7 mouse cellular contexts compared by ENCODE assay signal in the genomic region with DNA sequence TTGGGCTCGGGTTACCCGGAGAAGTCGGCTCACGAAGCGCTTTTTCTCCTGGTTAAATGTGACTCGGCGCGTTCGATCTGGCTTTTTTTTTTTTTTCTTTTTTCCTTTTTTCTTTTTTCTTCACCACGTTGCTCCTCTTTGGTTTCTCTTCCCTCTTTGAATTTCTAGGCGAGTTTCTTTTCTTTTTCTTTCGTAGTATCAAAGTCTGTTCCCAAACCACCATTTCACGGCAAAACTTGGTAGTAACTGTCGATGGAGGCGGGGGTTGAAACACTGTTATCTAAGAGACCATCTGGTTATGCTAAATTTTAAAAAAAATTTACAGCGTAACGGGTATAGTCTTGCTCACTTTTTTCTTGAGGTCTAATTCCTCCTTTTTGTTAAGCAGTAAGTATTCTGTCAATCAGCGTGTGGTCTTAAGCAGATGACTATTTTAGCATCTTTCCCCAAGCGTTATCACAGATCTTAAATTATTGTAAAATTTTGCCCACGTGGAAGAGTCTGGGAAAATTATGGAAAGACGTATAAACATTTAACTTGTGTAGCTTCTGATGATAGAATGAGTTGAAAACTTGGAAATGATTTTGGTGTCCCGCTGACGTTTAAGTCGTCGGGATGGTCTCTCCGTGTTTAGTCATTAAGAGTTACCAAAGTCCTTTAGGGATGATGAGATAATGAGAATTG. TPM values are rescaled to one million over a fixed set of nuclear protein-coding genes. Genes with fewer than 3 reads are reported as not detected.
A peak's percentile ranks its signal among the peaks of the same experiment; 100 is the strongest.
DNase-seq lines count a peak whose midpoint lies in the region; ATAC-seq and TF ChIP-seq lines count a peak whose summit lies in the region.

No protein-coding gene starts in this region.

- peak overlapping the region; percentile 96 for H3K4me3 ChIP-seq in megakaryocyte, embryonic 14.5 days (replicated peaks)
- peak overlapping the region; percentile 74 for H3K4me3 ChIP-seq in cortical plate, adult 2 months (ENCODE audit: insufficient read depth, low read length)
- peak overlapping the region; percentile 50 for H3K4me3 ChIP-seq in myocyte

- H3K79me2 ChIP-seq in myocyte (ENCODE audit: control insufficient read depth, insufficient read depth), result peaks cover 55% of the 10 kb centered on the region

- H3K4me1 ChIP-seq in megakaryocyte, embryonic 14.5 days, result peaks cover 54% of the 10 kb centered on the region
- H3K4me1 ChIP-seq in cortical plate, adult 2 months (ENCODE audit: control insufficient read depth, insufficient read depth, low read length), result peaks cover 4% of the 10 kb centered on the region; the same call in 1 of the 2 replicates

- DNase-seq in induced T-regulatory cell, adult 2 months (ENCODE audit: low read depth), result peak; percentile 67
- DNase-seq in frontal cortex, postnatal 10 days (ENCODE audit: low spot score in 2 of 2), result no peak

- TF ChIP-seq POLR2A in cortical plate, adult 2 months (IDR thresholded peaks at IDR 0.05; ENCODE audit: extremely low read depth, insufficient read depth, low read length), result no peak
- no peak for TF ChIP-seq POLR2A in myocyte (IDR thresholded peaks at IDR 0.05; ENCODE audit: insufficient read length, low read depth)

- H3ac ChIP-seq in myocyte (ENCODE audit: control insufficient read depth, insufficient read length), result peak overlapping the region; percentile 88

- no peaks in the 10 kb centered on the region for H3K27me3 ChIP-seq in megakaryocyte, embryonic 14.5 days (replicated peaks)
- H3K27me3 ChIP-seq in myocyte (ENCODE audit: control insufficient read depth, insufficient read depth, insufficient read length), result no peaks in the 10 kb centered on the region

- H3K4me2 ChIP-seq in myocyte (ENCODE audit: low read depth), result peak overlapping the region; percentile 75

- H3K36me3 ChIP-seq in megakaryocyte, embryonic 14.5 days (replicated peaks; ENCODE audit: low read length), result no peaks in the 10 kb centered on the region
- no peaks in the 10 kb centered on the region for H3K36me3 ChIP-seq in myocyte (ENCODE audit: control insufficient read depth, insufficient read depth)

- no peak for ATAC-seq in megakaryocyte, adult 5-6 weeks (ENCODE audit: poor library complexity, severe bottlenecking)
- no peak for ATAC-seq in activated CD4-positive, CD25-positive, alpha-beta regulatory T cell, adult 4 months

- no peak for TF ChIP-seq CTCF in cortical plate, adult 2 months (IDR thresholded peaks at IDR 0.05; ENCODE audit: extremely low read depth, insufficient read depth, low read length)

- peak overlapping the region; percentile 98 for H3K27ac ChIP-seq in cortical plate, adult 2 months (ENCODE audit: insufficient read depth, low read length)

- H3K9me3 ChIP-seq in megakaryocyte, embryonic 14.5 days, result no peaks in the 10 kb centered on the region

TF ChIP-seq in myocyte, 11 proteins besides CTCF, POLR2A, EP300 and RAD21:
- TF ChIP-seq REST (IDR thresholded peaks at IDR 0.05; ENCODE audit: insufficient read depth, insufficient read length) (no peak), TCF3 (IDR thresholded peaks at IDR 0.05; ENCODE audit: insufficient read length, low read depth) (no peak), USF1 (IDR thresholded peaks at IDR 0.05; ENCODE audit: low read depth) (no peak), MYOD1 (IDR thresholded peaks at IDR 0.05; ENCODE audit: control insufficient read depth in 1 of 3, insufficient read length in 2 of 3, low read depth in 2 of 3) (no peak), TCF12 (IDR thresholded peaks at IDR 0.05; ENCODE audit: insufficient read depth, poor library complexity, severe bottlenecking) (no peak), MYOG (IDR thresholded peaks at IDR 0.05; ENCODE audit: control insufficient read depth in 1 of 3, insufficient read depth in 1 of 3, insufficient read length in 2 of 3, low read depth in 2 of 3) (no peak), SRF (IDR thresholded peaks at IDR 0.05; ENCODE audit: control insufficient read depth, insufficient read length, low read depth) (no peak), CEBPB (IDR thresholded peaks at IDR 0.05; ENCODE audit: insufficient read depth, poor library complexity, severe bottlenecking) (no peak), POLR2AphosphoS2 (IDR thresholded peaks at IDR 0.05; ENCODE audit: insufficient read length, low read depth) (no peak), E2F4 (IDR thresholded peaks at IDR 0.05; ENCODE audit: insufficient read depth) (no peak), MAX (IDR thresholded peaks at IDR 0.05; ENCODE audit: low read depth) (no peak)

RNA-seq across cellular contexts. Expression of a gene that starts 0.8 kb away (rescaled TPM):
- 0.32 and 0.60 TPM in 2 replicates for polyA plus RNA-seq in megakaryocyte, embryonic 14.5 days (2012; ENCODE audit: insufficient read depth, low replicate concordance)
- 24.3 and 30.8 TPM in 2 replicates for total RNA-seq in megakaryocyte, adult 5-6 weeks (2015)
- total RNA-seq in megakaryocyte, adult 5-6 weeks (2017), result 44.2 and 50.4 TPM in 2 replicates
- polyA plus RNA-seq in cortical plate, adult 2 months (2012; rRNA removed), result 12.8 and 13.0 TPM in 2 replicates
- polyA plus RNA-seq in myocyte (2012; fragmentation: generic; extraction: Trizol), result 4.8 TPM
- 1 to 10 TPM; 8.2 to 9.1 TPM for polyA plus RNA-seq in activated CD4-positive, CD25-positive, alpha-beta regulatory T cell, adult 4 months (2017; shearing (Covaris generic))

RNA-seq across cellular contexts. Expression of a gene that starts 7.3 kb away (rescaled TPM):
- polyA plus RNA-seq in megakaryocyte, embryonic 14.5 days (2012; ENCODE audit: insufficient read depth, low replicate concordance), result 3.0 and 12.2 TPM in 2 replicates
- total RNA-seq in megakaryocyte, adult 5-6 weeks (2015), result 0.42 and 0.84 TPM in 2 replicates
- 0.24 and 0.81 TPM in 2 replicates for total RNA-seq in megakaryocyte, adult 5-6 weeks (2017)
- 9.2 and 10.6 TPM in 2 replicates for polyA plus RNA-seq in cortical plate, adult 2 months (2012; rRNA removed)
- polyA plus RNA-seq in myocyte (2012; fragmentation: generic; extraction: Trizol), result 1.1 TPM
- polyA plus RNA-seq in activated CD4-positive, CD25-positive, alpha-beta regulatory T cell, adult 4 months (2017; shearing (Covaris generic)), result not detected
